Mouse (Mus musculus) liver, embryonic 11.5 days (tissue): Measurements from ENCODE around the gene 1700102P08Rik. TPM values are rescaled to one million over a fixed set of nuclear protein-coding genes. Genes with fewer than 3 reads are reported as not detected.

ENCODE experiments used
- ATAC-seq: fragments of 200-750 bp; cut with Nextera tagmentation; replicated peaks from 2 replicates; pipeline ENCODE4 v1.8.0; 2017; ENCODE audit warnings: moderate number of reproducible peaks, mild to moderate bottlenecking, moderate TSS enrichment, moderate library complexity; ENCODE audit not compliant: low FRiP score
- DNase-seq: peaks from one replicate; pipeline ENCODE4 v3.0.0-alpha.2; 2017; ENCODE audit warnings: low spot score
- H3K27ac ChIP-seq: fragments of 300-500 bp; sonication (generic); 2 replicates; pipeline ENCODE4 v1.5.1; 2014; ENCODE audit warnings: mild to moderate bottlenecking, low read depth, low read length, control low read depth
- H3K27me3 ChIP-seq: fragments of 300-500 bp; sonication (generic); replicated peaks from 2 replicates; pipeline ENCODE4 v1.6.1; 2014; ENCODE audit warnings: low read length, mixed read lengths; ENCODE audit not compliant: control insufficient read depth, insufficient read depth
- H3K36me3 ChIP-seq: fragments of 300-500 bp; sonication (generic); 2 replicates; pipeline ENCODE4 v1.6.1; 2014; ENCODE audit warnings: mild to moderate bottlenecking, low read length, moderate library complexity, mixed read lengths; ENCODE audit not compliant: control insufficient read depth, insufficient read depth
- H3K4me1 ChIP-seq: fragments of 300-500 bp; sonication (generic); replicated peaks from 2 replicates; pipeline ENCODE4 v1.6.1; 2014; ENCODE audit warnings: low read length, mixed read lengths; ENCODE audit not compliant: control insufficient read depth, insufficient read depth
- H3K4me2 ChIP-seq: fragments of 300-500 bp; sonication (generic); 2 replicates; pipeline ENCODE4 v1.6.1; 2014; ENCODE audit warnings: mild to moderate bottlenecking, control low read depth, moderate library complexity
- H3K4me3 ChIP-seq: fragments of 300-500 bp; sonication (generic); 2 replicates; pipeline ENCODE4 v1.5.1; 2014; ENCODE audit warnings: low read depth, low read length, control low read depth
- H3K9ac ChIP-seq: fragments of 300-500 bp; sonication (generic); 2 replicates; pipeline ENCODE4 v1.6.1; 2014; ENCODE audit warnings: low read depth, low read length, control low read depth
- H3K9me3 ChIP-seq: fragments of 300-500 bp; sonication (generic); 2 replicates; pipeline ENCODE4 v1.6.1; 2016; ENCODE audit warnings: low read length, inconsistent platforms, mixed read lengths; ENCODE audit not compliant: control insufficient read depth
- WGBS: fragments of 180-500 bp; shearing (Covaris S2); extraction: QIAGEN DNeasy Blood & Tissue Kit; methylation state at CpG from one replicate; pipeline ENCODE4 v1.1.7; 2014; 5-methylcytosine and 5-hydroxymethylcytosine counted together
- polyA plus RNA-seq: library from polyadenylated mRNA; unstranded; fragments of >200 nt; fragmentation: Nextera tagmentation; extraction: Ambion mirVana; gene quantifications from 2 replicates; pipeline ENCODE4 v1.2.1, GENCODE M21; 2014

1700102P08Rik gene
- polyA plus RNA-seq, result 0.81 and 1.3 TPM in 2 replicates

DNA sequence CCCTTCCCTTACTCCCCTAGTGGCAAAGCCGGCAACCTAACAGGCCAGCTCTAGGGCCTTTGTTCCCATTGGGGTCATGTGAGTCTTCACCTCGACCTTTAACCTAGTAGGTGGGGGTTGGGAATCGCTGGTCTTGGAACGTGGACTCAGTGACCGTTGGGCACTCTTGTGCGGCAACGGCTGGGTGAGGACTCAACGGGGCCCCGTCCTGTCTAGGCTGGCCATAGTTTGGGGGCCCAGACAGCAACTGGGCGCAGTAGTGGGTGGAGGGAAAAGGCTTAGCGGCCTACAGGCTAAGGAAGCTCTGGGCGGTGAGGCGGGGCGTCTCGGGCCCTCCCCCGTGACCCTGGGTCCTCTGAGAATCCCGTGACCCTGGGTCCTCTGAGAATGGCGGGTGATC, at the start of gene 1700102P08Rik:
1700102P08Rik (plus strand) TSS at position 130 of the 400 bp plus-strand sequence.
- no peaks in the 10 kb centered on the region for H3K9me3 ChIP-seq
- no peak within 1 kb of the TSS for H3K4me3 ChIP-seq
- no peak within 1 kb of the TSS for H3K27ac ChIP-seq
- no peak for ATAC-seq
- no peak within 1 kb of the TSS for H3K4me2 ChIP-seq
- no peak within 1 kb of the TSS for H3K9ac ChIP-seq
- 80% methylated on average over 18 of the region's 18 CpGs for WGBS
- H3K27me3 ChIP-seq, result no peaks in the 10 kb centered on the region
- H3K36me3 ChIP-seq, result peaks cover 47% of the 10 kb centered on the region
- DNase-seq, result no peak
- H3K4me1 ChIP-seq, result no peaks in the 10 kb centered on the region

DNA sequence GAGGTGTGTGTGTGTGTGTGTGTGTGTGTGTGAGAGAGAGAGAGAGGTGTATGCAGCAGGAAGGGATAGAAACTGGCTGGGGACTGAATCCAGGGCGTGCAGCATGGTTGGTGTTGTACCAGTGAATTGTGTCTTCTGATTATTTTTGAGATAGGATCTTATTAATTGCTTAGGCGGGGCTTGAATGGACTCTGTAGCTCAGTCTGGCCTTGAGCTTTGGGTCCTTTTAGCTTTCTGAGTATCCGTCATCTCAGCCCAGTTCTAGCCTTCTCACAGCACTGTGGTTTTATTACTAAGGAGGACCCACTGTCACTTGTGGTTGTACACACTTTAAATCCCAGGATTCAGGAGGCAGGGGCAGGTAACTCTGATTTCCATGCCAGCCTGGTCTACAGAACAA, 49.3 kb upstream of the 1700102P08Rik start:
- no peaks in the 10 kb centered on the region for H3K27me3 ChIP-seq
- no peak overlapping the region for H3K4me3 ChIP-seq
- H3K4me2 ChIP-seq, result peak overlapping the region; percentile 8; the same call in 1 of the 2 replicates
- ATAC-seq, result no peak
- WGBS, result 65% methylated on average over 3 of the region's 3 CpGs
- H3K4me1 ChIP-seq, result peaks cover 46% of the 10 kb centered on the region
- no peak for DNase-seq
- H3K9me3 ChIP-seq, result no peaks in the 10 kb centered on the region
- H3K27ac ChIP-seq, result peak overlapping the region; percentile 98
- peak overlapping the region; percentile 30; the same call in 1 of the 2 replicates for H3K9ac ChIP-seq
- peaks cover 4% of the 10 kb centered on the region; the same call in 1 of the 2 replicates for H3K36me3 ChIP-seq

DNA sequence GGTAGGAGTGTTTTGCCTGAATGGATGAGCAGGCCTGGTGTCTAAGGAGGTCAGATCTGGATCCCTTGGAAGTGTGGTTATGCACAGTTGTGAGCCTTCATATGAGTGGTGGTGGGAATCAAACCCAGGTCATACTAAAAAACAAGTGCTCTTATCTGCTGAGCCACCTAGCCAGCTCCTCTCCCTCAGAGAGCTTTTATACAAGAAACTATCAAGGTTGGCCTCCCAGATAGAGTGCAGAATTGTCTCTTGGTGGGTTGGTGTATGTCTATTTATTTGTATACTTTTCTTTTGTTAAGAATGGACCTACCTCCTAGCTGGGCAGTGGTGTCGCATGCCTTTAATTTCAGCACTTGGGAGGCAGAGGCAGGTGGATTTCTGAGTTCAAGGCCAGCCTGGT, 48.8 kb upstream of the 1700102P08Rik start:
- WGBS, result 68% methylated on average over 1 of the region's 1 CpGs
- no peaks in the 10 kb centered on the region for H3K9me3 ChIP-seq
- peaks cover 47% of the 10 kb centered on the region for H3K4me1 ChIP-seq
- H3K27ac ChIP-seq, result peak overlapping the region; percentile 98
- H3K27me3 ChIP-seq, result no peaks in the 10 kb centered on the region
- H3K4me3 ChIP-seq, result no peak overlapping the region
- peak overlapping the region; percentile 29 for H3K4me2 ChIP-seq
- ATAC-seq (no peak), DNase-seq (no peak)
- H3K36me3 ChIP-seq, result peaks cover 4% of the 10 kb centered on the region; the same call in 1 of the 2 replicates
- H3K9ac ChIP-seq, result no peak overlapping the region; the same call in 1 of the 2 replicates

DNA sequence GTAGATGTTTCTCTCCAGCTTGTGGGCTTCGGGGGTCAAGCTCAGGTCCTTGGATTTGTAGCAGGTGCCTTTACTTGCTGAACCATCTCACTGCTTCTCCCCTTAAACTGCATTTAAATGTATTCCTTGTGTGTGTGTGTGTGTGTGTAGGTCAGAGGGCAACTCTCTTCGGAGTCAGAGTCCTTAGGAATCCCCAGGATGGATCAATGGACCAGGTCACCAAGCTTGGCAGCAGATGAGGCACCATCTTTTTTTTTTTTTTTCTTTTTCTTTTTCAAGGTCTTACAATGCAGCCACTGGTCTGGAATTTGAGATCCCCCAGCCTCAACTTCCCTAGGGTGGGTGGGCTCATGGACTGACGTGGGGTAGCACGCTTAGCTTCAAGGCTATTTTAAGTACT, 48.1 kb upstream of the 1700102P08Rik start:
- WGBS, result 81% methylated on average over 4 of the region's 4 CpGs
- Histone ChIP-seq H3K27ac (peak overlapping the region; percentile 98), H3K4me2 (peak overlapping the region; percentile 25), H3K4me3 (no peak overlapping the region), H3K27me3 (no peaks in the 10 kb centered on the region), H3K36me3 (peaks cover 7% of the 10 kb centered on the region; the same call in 1 of the 2 replicates), H3K4me1 (peaks cover 53% of the 10 kb centered on the region), H3K9ac (peak overlapping the region; percentile 43), H3K9me3 (no peaks in the 10 kb centered on the region)
- ATAC-seq (no peak), DNase-seq (no peak)

DNA sequence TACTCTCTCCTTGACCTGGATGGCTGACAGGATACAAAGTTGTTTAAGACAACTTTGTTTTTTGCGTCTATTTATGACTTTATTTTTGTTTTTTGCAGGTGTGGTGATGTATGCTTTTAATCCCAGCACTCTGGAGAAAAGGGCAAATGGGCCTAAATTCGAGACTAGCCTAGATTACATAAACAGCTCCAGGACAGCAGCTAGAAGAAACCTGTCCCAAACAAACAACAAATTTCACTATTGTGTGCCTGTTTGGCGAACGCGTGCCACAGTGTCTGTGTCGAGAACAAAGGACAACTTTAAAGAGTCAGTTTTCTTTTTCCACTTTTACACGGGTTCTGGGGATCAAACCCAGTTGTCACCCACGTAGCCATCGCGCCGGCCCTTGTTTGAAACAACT, 45.6 kb upstream of the 1700102P08Rik start:
- Histone ChIP-seq H3K27ac (peak overlapping the region; percentile 87), H3K4me2 (peak overlapping the region; percentile 77), H3K4me3 (peak overlapping the region; percentile 98), H3K27me3 (no peaks in the 10 kb centered on the region), H3K36me3 (peaks cover 19% of the 10 kb centered on the region), H3K9ac (peak overlapping the region; percentile 92), H3K9me3 (no peaks in the 10 kb centered on the region), H3K4me1 (peaks cover 47% of the 10 kb centered on the region)
- no peak for DNase-seq
- ATAC-seq, result no peak
- WGBS, result 9% methylated on average over 11 of the region's 11 CpGs

DNA sequence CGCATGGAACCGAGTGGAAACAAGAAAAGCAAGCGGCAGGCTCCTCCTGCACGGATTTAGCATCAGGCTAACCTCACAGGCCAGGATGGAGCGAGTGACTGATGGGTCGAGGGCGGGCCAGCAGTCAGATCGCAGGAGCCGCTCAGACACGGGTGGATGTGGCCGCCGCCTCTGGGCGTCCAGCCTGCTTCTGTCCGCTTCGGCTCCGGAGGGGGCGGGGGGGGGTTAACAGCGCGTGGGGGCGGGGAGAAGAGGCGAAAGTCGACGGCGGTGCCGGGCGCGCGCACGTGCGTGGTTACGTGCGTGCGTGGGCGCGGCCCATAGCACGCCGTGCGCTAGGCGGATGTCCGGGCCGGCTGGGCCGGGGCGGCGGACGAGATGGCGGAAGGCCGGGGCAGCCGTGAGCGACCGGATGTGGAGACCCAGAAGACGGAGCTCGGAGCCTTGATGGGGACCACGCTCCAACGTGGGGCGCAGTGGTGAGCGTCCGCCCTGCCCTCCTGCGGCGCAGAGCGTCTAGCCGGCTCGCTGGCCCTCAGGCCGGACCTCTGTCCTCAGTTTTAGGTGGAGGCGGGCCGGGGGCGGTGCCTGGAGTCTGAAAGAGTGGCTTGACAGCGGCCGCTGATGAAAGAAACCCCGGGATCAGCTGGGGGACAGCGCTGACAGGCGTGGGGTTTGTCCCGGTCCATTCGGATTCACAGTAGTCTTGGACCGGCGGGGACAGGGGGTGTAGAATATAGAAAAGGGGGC, 44.9 kb upstream of the 1700102P08Rik start, which contains the start of gene Usp4:
Usp4 (plus strand) TSS at position 314 of the 750 bp plus-strand sequence.
- peak within 1 kb of the TSS; percentile 87 for H3K27ac ChIP-seq
- H3K4me3 ChIP-seq, result peak within 1 kb of the TSS; percentile 98
- ATAC-seq, result peak; percentile 83
- peaks cover 40% of the 10 kb centered on the region for H3K4me1 ChIP-seq
- peak within 1 kb of the TSS; percentile 77 for H3K4me2 ChIP-seq
- no peaks in the 10 kb centered on the region for H3K27me3 ChIP-seq
- under 1% methylated on average over 75 of the region's 75 CpGs for WGBS
- H3K9me3 ChIP-seq, result no peaks in the 10 kb centered on the region
- peak within 1 kb of the TSS; percentile 92 for H3K9ac ChIP-seq
- peaks cover 23% of the 10 kb centered on the region for H3K36me3 ChIP-seq
- DNase-seq, result peak; percentile 87

DNA sequence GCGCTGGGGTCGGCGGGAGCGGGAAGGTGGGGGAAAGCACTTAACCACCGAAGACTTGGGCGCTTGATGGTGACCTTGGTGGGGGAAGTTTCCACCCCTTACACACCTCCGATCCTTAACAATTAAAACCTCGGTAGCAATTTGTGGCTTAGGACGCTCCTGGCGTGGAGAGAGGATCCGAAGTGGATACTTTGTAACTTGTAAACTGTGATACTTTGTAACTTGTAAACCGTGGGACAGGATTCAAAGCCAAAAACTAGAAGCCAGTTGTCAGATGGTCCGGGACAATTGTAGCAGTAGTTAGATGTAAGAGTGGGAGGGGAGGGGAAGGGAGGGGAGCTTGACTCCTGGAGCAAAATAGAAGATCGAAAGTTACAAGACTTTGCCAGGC, 44.3 kb upstream of the 1700102P08Rik start:
- peak overlapping the region; percentile 77 for H3K4me2 ChIP-seq
- H3K4me1 ChIP-seq, result peaks cover 34% of the 10 kb centered on the region
- H3K27me3 ChIP-seq, result no peaks in the 10 kb centered on the region
- peak overlapping the region; percentile 87 for H3K27ac ChIP-seq
- peak overlapping the region; percentile 98 for H3K4me3 ChIP-seq
- DNase-seq (no peak), ATAC-seq (no peak; the same call in 1 of the 2 replicates)
- no peaks in the 10 kb centered on the region for H3K9me3 ChIP-seq
- peak overlapping the region; percentile 92 for H3K9ac ChIP-seq
- H3K36me3 ChIP-seq, result peaks cover 28% of the 10 kb centered on the region
- 5% methylated on average over 14 of the region's 14 CpGs for WGBS

DNA sequence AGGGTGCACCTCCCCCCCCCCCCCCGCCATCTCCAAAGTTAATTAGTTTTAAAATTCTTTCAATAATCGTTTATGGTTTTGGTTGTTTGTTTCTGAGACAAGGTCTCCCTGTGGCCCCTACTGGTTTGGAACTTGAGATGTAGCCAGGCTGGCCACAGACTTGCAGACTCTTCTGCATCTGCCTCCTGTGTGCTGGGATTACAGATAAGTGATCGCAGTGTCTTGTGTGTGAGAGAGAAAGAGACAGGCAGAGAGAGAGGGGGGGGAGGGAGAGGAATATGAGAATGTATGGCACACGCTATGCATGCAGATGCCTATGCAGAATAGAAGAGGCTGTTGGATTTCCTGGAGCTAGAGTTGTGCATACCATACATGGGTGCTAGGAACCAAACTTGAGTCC, 42.9 kb upstream of the 1700102P08Rik start:
- H3K9me3 ChIP-seq, result no peaks in the 10 kb centered on the region
- H3K4me2 ChIP-seq, result peak overlapping the region; percentile 77
- no peak for DNase-seq
- WGBS, result 60% methylated on average over 4 of the region's 4 CpGs
- peak overlapping the region; percentile 53; the same call in 1 of the 2 replicates for H3K9ac ChIP-seq
- peak overlapping the region; percentile 98 for H3K4me3 ChIP-seq
- peaks cover 20% of the 10 kb centered on the region for H3K4me1 ChIP-seq
- ATAC-seq, result peak; percentile 57
- peaks cover 34% of the 10 kb centered on the region for H3K36me3 ChIP-seq
- peak overlapping the region; percentile 43; the same call in 1 of the 2 replicates for H3K27ac ChIP-seq
- no peaks in the 10 kb centered on the region for H3K27me3 ChIP-seq
